ENCODE assay signal across 14 mouse cellular contexts in genomic region chr17:30690181-30690580, GRCm38 (mm10).
"Had no signal": no experiment of that assay in that cellular context is flagged by ENCODE, and none has a peak within 500 bp of the region (broad histone marks: within the 10 kb centered on the region; RNA-seq: fewer than 3 reads in every experiment).

No protein-coding gene starts in this region.

- ATAC-seq: liver, embryonic 12.5 days had no signal

- DNase-seq: kidney, adult 9 months; kidney, postnatal 14 days; kidney, postnatal 4 days; left cerebral cortex, postnatal 4 days; lung, adult 18-20 months; lung, postnatal 14 days; lung, postnatal 4 days; midbrain, embryonic 14.5 days; right cerebral cortex, adult 18-20 months; right cerebral cortex, postnatal 14 days; right cerebral cortex, postnatal 4 days; thymus, adult 18-20 months; thymus, postnatal 36 days had no signal
